Mouse (Mus musculus) spleen, adult 2 months (tissue): Measurements from ENCODE around the gene Notch2. TPM values are rescaled to one million over a fixed set of nuclear protein-coding genes. Genes with fewer than 3 reads are reported as not detected.

Source experiments
- DNase-seq, 2 experiments: peaks; one replicate each; pipeline versions ENCODE4 v3.0.0 to v3.0.0-alpha.2; 2012 to 2021; ENCODE audit warnings: low spot score in 2 of 2, low read depth in 1 of 2
- H3K27ac ChIP-seq: fragments of 200-500 bp; 2 replicates; pipeline ENCODE4 v1.5.1; 2012; ENCODE audit warnings: low read length, inconsistent platforms; ENCODE audit not compliant: insufficient read depth
- H3K27me3 ChIP-seq: fragments of 200-500 bp; 2 replicates; pipeline ENCODE4 v1.6.1; 2012; ENCODE audit warnings: mild to moderate bottlenecking, moderate library complexity, low read length, inconsistent platforms; ENCODE audit not compliant: control insufficient read depth, insufficient read depth
- H3K36me3 ChIP-seq: fragments of 200-500 bp; 2 replicates; pipeline ENCODE4 v1.6.1; 2012; ENCODE audit warnings: mild to moderate bottlenecking, low read length, inconsistent platforms; ENCODE audit not compliant: control insufficient read depth, insufficient read depth
- H3K4me1 ChIP-seq: fragments of 200-500 bp; 2 replicates; pipeline ENCODE4 v1.6.1; 2011; ENCODE audit warnings: inconsistent platforms; ENCODE audit not compliant: control insufficient read depth, insufficient read depth, insufficient read length
- H3K4me3 ChIP-seq: fragments of 200-500 bp; 2 replicates; pipeline ENCODE4 v1.5.1; 2011; ENCODE audit warnings: mild to moderate bottlenecking, inconsistent platforms; ENCODE audit not compliant: insufficient read depth, insufficient read length; ENCODE audit errors: extremely low read depth
- CTCF ChIP-seq: fragments of 200-500 bp; IDR thresholded peaks from 2 replicates; pipeline ENCODE4 v1.5.1; 2011; ENCODE audit warnings: mild to moderate bottlenecking, inconsistent platforms; ENCODE audit not compliant: insufficient read depth, insufficient read length, insufficient replicate concordance; ENCODE audit errors: extremely low read depth
- POLR2A ChIP-seq: fragments of 200-500 bp; IDR thresholded peaks from 2 replicates; pipeline ENCODE4 v1.6.1; 2011; ENCODE audit warnings: low read depth, low read length, inconsistent platforms
- WGBS: fragments of 180-500 bp; shearing (Covaris S2); methylation state at CpG from one replicate; pipeline ENCODE4 v1.1.7; 2018; 5-methylcytosine and 5-hydroxymethylcytosine counted together
- polyA plus RNA-seq: library from polyadenylated mRNA; depleted of rRNA; stranded (reverse); fragments of >200 nt; gene quantifications from 2 replicates; pipeline ENCODE4 v1.2.3, GENCODE M21; 2012

Notch2 gene
- polyA plus RNA-seq, 1 experiment, result 45.7 TPM

DNA sequence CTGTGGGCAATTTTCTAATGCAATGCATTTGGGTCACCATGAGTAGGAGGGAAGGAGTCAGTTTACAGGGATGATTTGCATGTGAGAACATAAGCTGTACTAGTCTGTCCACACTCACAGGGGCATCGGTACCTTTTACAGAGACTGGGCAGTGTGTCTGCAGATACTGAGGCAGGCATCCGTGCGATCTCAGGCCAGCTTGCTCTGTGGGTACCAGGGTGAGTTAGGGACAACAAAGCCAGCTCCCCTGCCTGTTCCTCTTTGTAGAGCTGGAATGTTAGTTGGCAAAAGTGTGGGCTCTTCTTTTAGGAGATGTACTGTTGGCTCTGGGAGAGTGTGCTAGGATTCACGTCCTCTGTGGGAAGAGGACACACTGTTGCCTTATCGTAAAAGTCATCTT is 19.6 kb downstream of the Notch2 start:
- Histone ChIP-seq H3K27ac (no peak overlapping the region), H3K4me1 (peaks cover 28% of the 10 kb centered on the region), H3K36me3 (peaks cover 1% of the 10 kb centered on the region; the same call in 1 of the 2 replicates), H3K4me3 (no peak overlapping the region), H3K27me3 (no peaks in the 10 kb centered on the region)
- no peak for DNase-seq
- 87% methylated on average over 5 of the region's 5 CpGs for WGBS
- TF ChIP-seq CTCF (no peak), POLR2A (no peak)

GRCm38 (mm10) chr3:98034622-98035593 is 21.6 kb downstream of the Notch2 start:
- TF ChIP-seq POLR2A (no peak), CTCF (no peak)
- Histone ChIP-seq H3K27me3 (no peaks in the 10 kb centered on the region), H3K36me3 (peaks cover 1% of the 10 kb centered on the region; the same call in 1 of the 2 replicates), H3K27ac (no peak overlapping the region), H3K4me3 (no peak overlapping the region), H3K4me1 (peaks cover 29% of the 10 kb centered on the region)
- WGBS, result 53% methylated on average over 15 of the region's 15 CpGs
- no peak for DNase-seq

DNA sequence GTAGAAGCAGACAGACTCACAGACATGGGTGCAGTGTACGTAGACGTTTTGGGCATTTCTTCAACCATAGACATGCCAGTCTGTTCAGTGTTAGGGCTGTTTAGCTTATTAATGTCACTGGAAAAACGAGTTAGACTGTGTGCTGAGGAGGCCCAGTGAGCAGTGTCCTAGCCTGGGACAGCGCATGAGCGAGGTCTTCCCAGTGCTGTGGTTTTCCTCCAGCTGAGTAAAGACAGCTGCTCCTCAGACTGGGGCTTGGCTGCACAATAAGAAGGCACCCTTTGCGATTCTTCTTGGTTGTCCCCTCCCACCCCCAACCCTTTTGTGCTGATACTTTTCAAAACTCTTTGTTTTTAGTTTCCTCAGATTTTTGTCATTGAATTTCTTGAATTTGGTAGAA is 22.8 kb downstream of the Notch2 start:
- Histone ChIP-seq H3K27me3 (no peaks in the 10 kb centered on the region), H3K27ac (no peak overlapping the region), H3K4me3 (no peak overlapping the region), H3K4me1 (peaks cover 22% of the 10 kb centered on the region), H3K36me3 (peaks cover 1% of the 10 kb centered on the region; the same call in 1 of the 2 replicates)
- WGBS, result 46% methylated on average over 6 of the region's 6 CpGs
- DNase-seq, result no peak
- TF ChIP-seq CTCF, result no peak
- TF ChIP-seq POLR2A, result no peak

DNA sequence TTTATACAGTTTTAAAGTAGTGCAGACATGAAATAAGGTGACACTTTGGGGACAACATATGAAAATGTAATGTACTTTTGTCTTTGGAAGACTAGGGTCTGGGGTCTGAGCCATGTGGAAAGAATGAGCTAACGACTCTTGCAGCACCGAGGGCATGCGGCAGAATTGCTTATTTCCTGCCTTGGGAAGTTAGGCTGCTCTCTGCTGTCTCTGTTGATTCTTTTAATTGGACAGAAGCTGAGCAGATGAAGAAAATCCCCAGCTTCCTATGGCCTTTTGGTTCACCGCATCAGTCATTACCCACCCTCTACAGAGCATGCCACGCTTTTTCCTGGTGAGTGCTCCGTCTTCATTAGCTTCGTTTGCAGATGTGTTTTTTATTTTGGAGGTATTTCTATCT is 23.8 kb downstream of the Notch2 start:
- WGBS, result 86% methylated on average over 7 of the region's 7 CpGs
- no peak for TF ChIP-seq CTCF
- no peak for TF ChIP-seq POLR2A
- Histone ChIP-seq H3K4me1 (peaks cover 16% of the 10 kb centered on the region; the same call in 1 of the 2 replicates), H3K4me3 (no peak overlapping the region), H3K27me3 (no peaks in the 10 kb centered on the region), H3K36me3 (peaks cover 1% of the 10 kb centered on the region; the same call in 1 of the 2 replicates), H3K27ac (no peak overlapping the region)
- DNase-seq, result no peak

- no peaks in the 10 kb centered on the region for H3K27me3 ChIP-seq
- peaks cover 10% of the 10 kb centered on the region; the same call in 1 of the 2 replicates for H3K4me1 ChIP-seq
- no peak for DNase-seq
- no peak overlapping the region for H3K27ac ChIP-seq
- 64% methylated on average over 8 of the region's 8 CpGs for WGBS
- peaks cover 1% of the 10 kb centered on the region; the same call in 1 of the 2 replicates for H3K36me3 ChIP-seq
- no peak for TF ChIP-seq POLR2A
- TF ChIP-seq CTCF, result no peak
- no peak overlapping the region for H3K4me3 ChIP-seq
Measured at GRCm38 (mm10) chr3:98038658-98039057, 25.3 kb downstream of the Notch2 start.

DNA sequence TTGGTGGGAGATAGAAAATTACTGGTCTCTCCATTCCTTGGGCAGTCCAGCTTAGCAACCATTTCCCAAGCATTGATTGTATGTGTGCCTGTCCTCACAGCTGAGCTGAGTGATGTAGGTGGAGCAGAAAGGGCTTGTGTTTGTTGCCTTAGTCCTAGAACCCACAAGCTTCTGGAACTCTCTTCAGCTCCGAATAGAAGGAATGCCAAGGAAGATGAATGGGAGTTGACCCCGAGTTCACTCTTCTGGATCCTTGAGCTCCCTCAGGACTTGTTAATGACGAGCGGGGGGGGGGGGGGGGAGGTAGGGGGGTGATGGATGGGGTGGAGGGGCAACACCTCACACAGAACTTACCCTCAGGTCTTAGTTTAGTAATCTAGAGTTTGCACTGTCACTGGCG is 25.9 kb downstream of the Notch2 start:
- Histone ChIP-seq H3K36me3 (peaks cover 1% of the 10 kb centered on the region; the same call in 1 of the 2 replicates), H3K4me1 (peaks cover 10% of the 10 kb centered on the region; the same call in 1 of the 2 replicates), H3K27ac (no peak overlapping the region), H3K4me3 (no peak overlapping the region), H3K27me3 (no peaks in the 10 kb centered on the region)
- TF ChIP-seq CTCF (no peak), POLR2A (no peak)
- 90% methylated on average over 5 of the region's 5 CpGs for WGBS
- DNase-seq, result no peak
